Mouse (Mus musculus): ENCODE results near the gene Ncam2. TPM values are rescaled to one million over a fixed set of nuclear protein-coding genes. Genes with fewer than 3 reads are reported as not detected.

Gene Ncam2
- polyA plus RNA-seq, 1 experiment, result not detected

DNA sequence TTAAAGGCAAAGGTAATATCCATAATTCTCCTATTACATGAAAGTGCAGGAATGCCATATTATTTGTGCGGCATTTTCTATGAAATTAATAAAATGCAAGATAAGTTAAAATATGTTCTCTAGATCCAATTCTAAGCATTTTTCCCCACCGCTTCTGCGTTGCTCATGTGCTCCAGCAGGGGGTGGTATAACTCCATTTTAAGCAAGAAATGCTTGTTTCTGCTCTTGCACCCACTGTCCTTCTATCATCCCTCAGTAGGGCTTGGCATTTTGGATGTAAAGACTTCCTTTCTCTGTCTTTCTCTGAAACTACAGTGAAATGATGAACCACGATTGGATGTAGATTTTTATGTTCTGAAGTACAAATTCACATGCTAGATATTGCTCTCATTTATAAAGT, 1.5 kb downstream of the Ncam2 start:
- Histone ChIP-seq H3K27me3 (ENCODE audit: control insufficient read depth) (peaks cover 18% of the 10 kb centered on the region), H3K4me1 (ENCODE audit: control insufficient read depth) (no peaks in the 10 kb centered on the region; the same call in 1 of the 2 replicates), H3K9me3 (ENCODE audit: control insufficient read depth, low read length) (no peaks in the 10 kb centered on the region), H3K36me3 (ENCODE audit: control insufficient read depth) (no peaks in the 10 kb centered on the region), H3K4me3 (replicated peaks) (no peak overlapping the region)
- TF ChIP-seq TAL1 (IDR thresholded peaks at IDR 0.05; ENCODE audit: low read length) (no peak), GATA1 (IDR thresholded peaks at IDR 0.05; ENCODE audit: low read length) (no peak)

DNA sequence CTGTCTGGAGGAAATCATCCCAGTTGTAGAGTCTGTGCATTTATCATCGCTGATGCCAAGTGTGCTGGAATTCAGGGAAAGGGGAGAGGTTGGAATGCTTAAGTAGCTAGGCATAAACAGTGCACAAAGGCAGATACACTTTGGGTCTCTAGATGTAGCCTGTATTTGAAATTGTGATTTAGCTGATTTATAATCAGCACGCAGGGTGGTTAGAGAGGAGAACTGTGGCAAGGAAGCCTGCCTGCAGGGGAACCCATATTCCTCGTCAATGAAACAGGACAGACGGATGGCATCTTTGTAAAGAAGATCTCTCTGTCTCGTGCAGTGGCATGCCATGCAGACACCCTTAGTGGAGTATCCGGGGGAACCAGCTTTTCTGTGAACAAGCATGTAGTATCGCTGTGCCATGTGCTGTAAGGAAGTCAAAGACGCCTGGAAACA, 2.2 kb downstream of the Ncam2 start:
- no peak for TF ChIP-seq GATA1 (IDR thresholded peaks at IDR 0.05; ENCODE audit: low read length)
- TF ChIP-seq TAL1 (IDR thresholded peaks at IDR 0.05; ENCODE audit: low read length), result no peak
- no peaks in the 10 kb centered on the region for H3K9me3 ChIP-seq (ENCODE audit: control insufficient read depth, low read length)
- H3K27me3 ChIP-seq (ENCODE audit: control insufficient read depth), result peaks cover 18% of the 10 kb centered on the region
- no peaks in the 10 kb centered on the region; the same call in 1 of the 2 replicates for H3K4me1 ChIP-seq (ENCODE audit: control insufficient read depth)
- no peaks in the 10 kb centered on the region for H3K36me3 ChIP-seq (ENCODE audit: control insufficient read depth)
- no peak overlapping the region for H3K4me3 ChIP-seq (replicated peaks)

DNA sequence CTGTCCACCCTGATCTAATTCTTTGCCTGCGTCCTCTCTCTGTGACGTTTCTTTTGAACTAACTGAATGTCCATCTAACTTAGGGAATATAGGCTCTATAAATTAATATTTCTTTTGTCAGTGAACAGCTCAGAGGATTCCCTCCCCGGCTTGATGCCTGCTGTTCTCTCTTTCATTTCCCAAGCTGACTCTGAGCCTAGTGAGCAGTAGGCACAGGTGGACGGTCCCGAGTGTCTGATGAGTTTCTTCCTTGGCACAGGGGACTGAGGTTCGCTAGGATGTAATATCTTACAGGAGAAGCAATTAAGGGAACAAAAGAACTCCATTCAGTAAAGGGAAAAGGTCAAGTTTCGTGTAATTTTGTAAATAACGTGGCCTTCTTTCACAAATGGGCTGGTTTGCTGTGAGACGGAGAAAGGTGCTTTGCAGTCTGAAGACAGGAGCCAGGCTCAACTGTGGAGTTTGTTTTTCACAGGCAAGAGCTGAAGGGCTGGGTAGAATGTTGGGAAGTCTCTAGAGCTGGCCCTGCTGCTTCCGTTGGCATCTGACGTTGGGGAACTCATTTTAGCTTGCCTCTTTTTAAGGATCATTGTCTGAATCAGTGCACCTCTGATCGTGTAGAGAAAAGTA, 4.0 kb downstream of the Ncam2 start:
- TF ChIP-seq GATA1 (IDR thresholded peaks at IDR 0.05; ENCODE audit: low read length) (no peak), TAL1 (IDR thresholded peaks at IDR 0.05; ENCODE audit: low read length) (no peak)
- H3K4me1 ChIP-seq (ENCODE audit: control insufficient read depth), result no peaks in the 10 kb centered on the region; the same call in 1 of the 2 replicates

DNA sequence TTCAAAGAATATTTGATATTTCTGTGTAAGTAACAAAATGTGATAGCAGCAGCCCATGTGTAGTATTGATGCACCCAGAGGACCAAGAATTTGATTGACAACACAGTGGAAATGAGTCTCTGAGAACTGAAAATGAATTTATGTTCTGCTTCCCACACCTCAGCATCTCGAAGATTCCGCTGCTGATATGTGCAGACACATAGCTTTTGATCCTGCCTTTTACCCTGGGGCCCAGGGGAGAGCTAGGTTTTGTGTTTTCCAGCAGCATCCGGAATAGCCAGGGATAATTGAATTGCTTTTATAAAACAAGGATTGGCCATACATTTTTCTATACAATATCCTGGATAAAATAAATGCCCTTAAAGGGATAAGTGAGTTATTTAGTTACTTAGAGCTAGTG, 20.7 kb downstream of the Ncam2 start:
- Histone ChIP-seq H3K4me1 (ENCODE audit: control insufficient read depth) (no peaks in the 10 kb centered on the region), H3K4me3 (replicated peaks) (no peak overlapping the region), H3K36me3 (ENCODE audit: control insufficient read depth) (no peaks in the 10 kb centered on the region), H3K9me3 (ENCODE audit: control insufficient read depth, low read length) (no peaks in the 10 kb centered on the region), H3K27me3 (ENCODE audit: control insufficient read depth) (no peaks in the 10 kb centered on the region)
- TF ChIP-seq GATA1 (IDR thresholded peaks at IDR 0.05; ENCODE audit: low read length) (no peak), TAL1 (IDR thresholded peaks at IDR 0.05; ENCODE audit: low read length) (no peak)

More for the DNA sequence above, 4.0 kb downstream of the Ncam2 start:
- Histone ChIP-seq H3K4me3 (replicated peaks) (no peak overlapping the region), H3K9me3 (ENCODE audit: control insufficient read depth, low read length) (no peaks in the 10 kb centered on the region), H3K27me3 (ENCODE audit: control insufficient read depth) (peaks cover 18% of the 10 kb centered on the region), H3K36me3 (ENCODE audit: control insufficient read depth) (no peaks in the 10 kb centered on the region)

DNA sequence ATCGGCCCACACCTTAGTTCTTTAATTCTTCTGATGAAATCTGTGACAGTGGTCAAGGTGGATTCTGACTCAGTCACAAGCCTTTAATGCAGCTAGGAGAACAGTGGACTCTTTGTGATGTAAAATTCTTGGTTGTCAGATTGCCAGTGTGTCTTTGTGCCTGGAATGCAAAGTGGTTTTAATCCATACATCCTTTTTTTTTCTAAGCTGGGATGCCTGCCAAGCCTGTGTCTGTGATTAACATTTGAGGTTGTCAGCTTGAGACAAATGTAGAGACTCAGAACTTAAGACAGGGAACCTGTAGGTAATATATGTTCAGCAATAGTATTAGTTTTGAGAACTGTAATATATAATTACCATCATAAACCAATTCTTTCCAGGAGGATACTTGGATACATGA, 23.3 kb downstream of the Ncam2 start:
- Histone ChIP-seq H3K9me3 (ENCODE audit: control insufficient read depth, low read length) (peaks cover under 1% of the 10 kb centered on the region; the same call in 1 of the 2 replicates), H3K4me3 (replicated peaks) (no peak overlapping the region), H3K4me1 (ENCODE audit: control insufficient read depth) (no peaks in the 10 kb centered on the region), H3K27me3 (ENCODE audit: control insufficient read depth) (no peaks in the 10 kb centered on the region), H3K36me3 (ENCODE audit: control insufficient read depth) (no peaks in the 10 kb centered on the region)
- TF ChIP-seq TAL1 (IDR thresholded peaks at IDR 0.05; ENCODE audit: low read length), result no peak
- TF ChIP-seq GATA1 (IDR thresholded peaks at IDR 0.05; ENCODE audit: low read length), result no peak

DNA sequence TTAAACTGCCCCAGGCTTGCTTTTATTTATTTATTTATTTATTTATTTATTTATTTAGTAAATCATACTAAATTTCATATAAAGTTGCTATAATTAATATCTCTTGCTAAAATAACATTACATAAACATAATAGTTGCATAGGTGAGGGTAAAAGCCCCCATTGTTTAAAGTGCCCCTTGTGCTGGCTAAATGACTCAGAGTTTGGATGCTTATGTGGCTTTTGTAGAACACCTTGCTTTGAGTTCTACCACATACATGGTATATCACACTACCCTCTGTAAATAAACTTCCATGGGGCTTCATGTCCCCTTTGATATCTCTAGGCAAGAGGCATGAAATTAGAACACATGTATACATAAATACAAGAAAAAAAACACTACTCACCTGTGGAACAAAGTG, 23.8 kb downstream of the Ncam2 start:
- Histone ChIP-seq H3K4me1 (ENCODE audit: control insufficient read depth) (no peaks in the 10 kb centered on the region), H3K27me3 (ENCODE audit: control insufficient read depth) (no peaks in the 10 kb centered on the region), H3K36me3 (ENCODE audit: control insufficient read depth) (no peaks in the 10 kb centered on the region), H3K4me3 (replicated peaks) (no peak overlapping the region), H3K9me3 (ENCODE audit: control insufficient read depth, low read length) (peaks cover 2% of the 10 kb centered on the region; the same call in 1 of the 2 replicates)
- TF ChIP-seq TAL1 (IDR thresholded peaks at IDR 0.05; ENCODE audit: low read length) (no peak), GATA1 (IDR thresholded peaks at IDR 0.05; ENCODE audit: low read length) (no peak)

DNA sequence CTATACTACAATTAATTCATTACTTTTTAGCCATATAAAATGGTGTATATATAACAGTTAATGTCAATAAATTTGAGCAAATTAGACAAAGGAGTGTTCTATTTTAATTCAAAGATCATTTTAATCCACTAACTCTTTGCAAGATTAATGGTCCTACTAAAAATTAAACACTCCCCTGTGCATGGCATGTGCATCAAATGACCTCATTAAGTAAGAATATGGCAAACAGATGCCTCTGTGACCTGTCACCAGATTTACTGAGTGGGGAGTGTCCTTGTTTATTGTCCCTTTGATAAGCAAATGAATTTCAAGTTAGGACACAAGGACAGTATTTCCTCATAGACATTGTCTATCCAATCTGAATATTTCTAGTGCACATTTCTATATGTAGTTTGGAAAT, 54.4 kb downstream of the Ncam2 start:
- H3K4me1 ChIP-seq (ENCODE audit: control insufficient read depth), result no peaks in the 10 kb centered on the region
- TF ChIP-seq GATA1 (IDR thresholded peaks at IDR 0.05; ENCODE audit: low read length) (no peak), TAL1 (IDR thresholded peaks at IDR 0.05; ENCODE audit: low read length) (no peak)
- no peaks in the 10 kb centered on the region for H3K36me3 ChIP-seq (ENCODE audit: control insufficient read depth)
- no peaks in the 10 kb centered on the region for H3K9me3 ChIP-seq (ENCODE audit: control insufficient read depth, low read length)
- H3K4me3 ChIP-seq (replicated peaks), result no peak overlapping the region
- no peaks in the 10 kb centered on the region for H3K27me3 ChIP-seq (ENCODE audit: control insufficient read depth)

DNA sequence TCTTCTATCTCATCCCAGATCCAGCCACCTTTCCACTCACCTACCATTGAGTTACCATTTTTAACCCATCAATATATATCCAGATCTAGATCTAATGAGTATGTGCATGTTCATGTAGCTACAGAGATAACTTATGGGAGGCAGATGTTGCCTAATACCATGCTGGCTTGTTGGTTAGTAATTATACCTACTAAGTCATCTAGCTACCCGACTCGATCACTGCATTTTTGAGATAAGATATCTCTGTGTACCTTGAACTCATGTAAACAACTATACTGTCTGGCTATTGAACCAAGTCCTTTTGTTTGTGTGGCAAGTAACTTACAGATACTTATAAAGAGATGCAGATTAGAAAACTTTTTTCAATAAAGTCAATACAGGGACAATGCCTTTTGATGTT, 59.9 kb downstream of the Ncam2 start:
- peaks cover 4% of the 10 kb centered on the region; the same call in 1 of the 2 replicates for H3K9me3 ChIP-seq (ENCODE audit: control insufficient read depth, low read length)
- H3K36me3 ChIP-seq (ENCODE audit: control insufficient read depth), result no peaks in the 10 kb centered on the region
- TF ChIP-seq TAL1 (IDR thresholded peaks at IDR 0.05; ENCODE audit: low read length), result no peak
- no peak for TF ChIP-seq GATA1 (IDR thresholded peaks at IDR 0.05; ENCODE audit: low read length)
- H3K27me3 ChIP-seq (ENCODE audit: control insufficient read depth), result no peaks in the 10 kb centered on the region
- no peaks in the 10 kb centered on the region for H3K4me1 ChIP-seq (ENCODE audit: control insufficient read depth)
- no peak overlapping the region for H3K4me3 ChIP-seq (replicated peaks)

DNA sequence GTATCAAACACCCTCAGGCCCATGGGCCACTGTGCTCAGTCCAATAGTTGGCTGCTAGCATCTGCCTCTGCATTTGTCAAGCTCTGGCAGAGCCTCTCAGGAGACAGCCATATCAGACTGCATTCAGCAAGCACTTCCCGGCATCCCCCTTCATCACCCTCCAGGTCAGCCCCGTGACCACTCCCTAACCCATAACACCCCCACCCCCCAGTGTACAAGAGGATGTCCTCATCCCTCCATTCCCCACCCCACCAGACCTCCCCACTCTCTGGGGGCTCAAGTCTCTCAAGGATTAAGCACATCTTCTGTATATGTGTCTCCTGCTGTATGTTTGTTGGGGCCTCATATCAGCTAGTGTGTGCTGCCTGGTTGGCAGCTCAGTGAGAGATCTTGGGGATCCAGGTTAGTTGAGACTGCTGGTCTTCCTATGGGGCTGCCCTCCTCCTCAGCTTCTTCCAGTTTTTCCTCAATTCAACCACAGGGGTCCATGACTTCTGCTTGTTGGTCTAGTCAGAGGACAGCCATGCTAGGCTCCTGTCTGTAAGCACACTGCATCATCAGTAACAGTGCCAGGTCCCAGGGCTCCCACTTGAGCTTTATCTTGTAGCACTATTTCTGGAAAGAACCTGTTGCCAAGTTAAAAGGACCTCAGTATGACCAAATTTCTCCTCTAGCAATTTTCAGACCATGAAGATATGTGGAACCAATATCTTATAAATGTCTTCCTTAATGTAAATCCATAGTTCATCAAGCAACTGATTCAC, 73.3 kb downstream of the Ncam2 start:
- H3K4me1 ChIP-seq (ENCODE audit: control insufficient read depth), result no peaks in the 10 kb centered on the region
- H3K27me3 ChIP-seq (ENCODE audit: control insufficient read depth), result no peaks in the 10 kb centered on the region
- H3K36me3 ChIP-seq (ENCODE audit: control insufficient read depth), result no peaks in the 10 kb centered on the region
- no peak overlapping the region for H3K4me3 ChIP-seq (replicated peaks)
- TF ChIP-seq TAL1 (IDR thresholded peaks at IDR 0.05; ENCODE audit: low read length) (no peak), GATA1 (IDR thresholded peaks at IDR 0.05; ENCODE audit: low read length) (no peak)
- no peaks in the 10 kb centered on the region for H3K9me3 ChIP-seq (ENCODE audit: control insufficient read depth, low read length)
